Mouse (Mus musculus): ENCODE data around the gene Calr4.

- no peak for TF ChIP-seq POLR2A (IDR thresholded peaks at IDR 0.05; ENCODE audit: extremely low read depth, insufficient read depth, low read length)
- TF ChIP-seq CTCF (IDR thresholded peaks at IDR 0.05; ENCODE audit: extremely low read depth, insufficient read depth, low read length): no peak
Observed at GRCm38 (mm10) chr4:109203931-109204330, 30.4 kb upstream of the Calr4 start.

All from cortical plate, adult 2 months (tissue).